Mouse (Mus musculus): Measurements from ENCODE around the gene Cdipt. TPM values are rescaled to one million over a fixed set of nuclear protein-coding genes. Genes with fewer than 3 reads are reported as not detected.

The Cdipt gene
- polyA plus RNA-seq, 1 experiment, result 237 TPM

DNA sequence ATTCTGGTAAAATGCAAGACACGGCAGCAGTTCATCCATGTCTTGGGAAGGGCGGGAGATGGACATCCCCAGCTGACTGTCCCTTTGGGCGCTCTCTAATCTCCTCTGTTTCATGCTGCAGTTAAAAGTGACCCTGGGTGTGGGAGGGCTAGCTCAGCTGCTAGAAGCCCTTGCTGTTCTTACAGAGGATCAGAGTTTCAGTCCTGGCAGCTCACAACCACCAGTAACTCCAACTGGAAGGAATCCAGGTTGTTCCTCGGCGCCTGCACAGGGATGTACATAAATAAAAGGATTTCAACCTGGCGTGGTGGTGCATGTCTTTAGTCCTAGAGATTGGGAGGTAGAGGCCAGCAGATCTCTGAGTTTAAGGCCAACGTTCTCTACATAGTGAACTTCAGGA is 7.4 kb downstream of the Cdipt start:
- Histone ChIP-seq H3K4me3 (ENCODE audit: insufficient read depth, low read depth, low read length) (no peak overlapping the region), H3K36me3 (ENCODE audit: control insufficient read depth, insufficient read depth, low read length) (no peaks in the 10 kb centered on the region; the same call in none of the 2 replicates), H3K27ac (ENCODE audit: insufficient read depth, low read depth, low read length) (no peak overlapping the region), H3K27me3 (replicated peaks; ENCODE audit: control insufficient read depth, insufficient read depth, low read length) (no peaks in the 10 kb centered on the region), H3K4me1 (ENCODE audit: control insufficient read depth, insufficient read depth, low read length) (no peaks in the 10 kb centered on the region; the same call in 1 of the 2 replicates)
- WGBS, result 75% methylated on average over 7 of the region's 7 CpGs
- no peak for TF ChIP-seq CTCF (conservative IDR thresholded peaks at IDR 0.05; ENCODE audit: insufficient read depth, insufficient read length, low read depth, low read length)
- no peak for TF ChIP-seq POLR2A (IDR thresholded peaks at IDR 0.05; ENCODE audit: low read depth, low read length)
- no peak for DNase-seq

DNA sequence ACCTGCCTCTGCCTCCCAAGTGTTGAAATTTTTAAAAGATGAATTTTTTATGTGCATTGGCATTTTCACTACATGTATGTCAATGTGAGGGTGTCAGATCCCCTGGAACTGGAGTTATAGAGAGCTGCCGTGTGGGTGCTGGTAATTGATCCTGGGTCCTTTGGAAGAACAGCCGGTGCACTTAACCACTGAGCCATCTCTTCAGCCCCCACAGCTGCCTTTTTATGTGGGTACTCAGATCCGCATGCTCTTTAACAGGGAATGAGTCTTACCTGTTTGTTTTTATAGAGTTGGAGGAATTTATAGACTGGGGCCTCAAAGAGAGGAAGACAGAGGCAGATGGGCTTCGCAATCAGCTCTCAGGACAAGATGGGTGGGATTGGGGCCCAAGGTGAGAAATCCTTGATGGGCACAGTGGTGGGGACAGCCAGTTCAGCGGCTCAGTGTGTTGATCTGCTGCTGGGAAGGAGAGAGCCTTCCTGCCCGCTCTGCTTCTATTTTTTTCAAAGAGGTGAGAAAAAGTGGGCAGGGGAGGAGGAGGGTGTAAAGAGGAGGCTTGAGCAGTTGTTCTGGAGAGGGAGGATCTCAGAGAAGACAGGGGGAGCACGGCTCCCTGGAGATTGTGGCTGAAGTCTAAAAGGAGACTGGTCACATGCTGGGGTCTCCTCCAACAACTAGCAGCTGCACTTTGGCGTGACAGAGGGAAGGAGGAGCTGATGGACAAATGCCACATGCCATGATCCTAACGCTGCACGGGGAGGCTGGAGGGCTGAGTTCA is 9.1 kb downstream of the Cdipt start:
- Histone ChIP-seq H3K27ac (ENCODE audit: insufficient read depth, low read depth, low read length) (no peak overlapping the region), H3K4me1 (ENCODE audit: control insufficient read depth, insufficient read depth, low read length) (no peaks in the 10 kb centered on the region; the same call in 1 of the 2 replicates), H3K36me3 (ENCODE audit: control insufficient read depth, insufficient read depth, low read length) (no peaks in the 10 kb centered on the region; the same call in none of the 2 replicates), H3K27me3 (replicated peaks; ENCODE audit: control insufficient read depth, insufficient read depth, low read length) (no peaks in the 10 kb centered on the region), H3K4me3 (ENCODE audit: insufficient read depth, low read depth, low read length) (no peak overlapping the region)
- 56% methylated on average over 10 of the region's 10 CpGs for WGBS
- no peak for DNase-seq
- TF ChIP-seq CTCF (conservative IDR thresholded peaks at IDR 0.05; ENCODE audit: insufficient read depth, insufficient read length, low read depth, low read length) (no peak), POLR2A (IDR thresholded peaks at IDR 0.05; ENCODE audit: low read depth, low read length) (no peak)

DNA sequence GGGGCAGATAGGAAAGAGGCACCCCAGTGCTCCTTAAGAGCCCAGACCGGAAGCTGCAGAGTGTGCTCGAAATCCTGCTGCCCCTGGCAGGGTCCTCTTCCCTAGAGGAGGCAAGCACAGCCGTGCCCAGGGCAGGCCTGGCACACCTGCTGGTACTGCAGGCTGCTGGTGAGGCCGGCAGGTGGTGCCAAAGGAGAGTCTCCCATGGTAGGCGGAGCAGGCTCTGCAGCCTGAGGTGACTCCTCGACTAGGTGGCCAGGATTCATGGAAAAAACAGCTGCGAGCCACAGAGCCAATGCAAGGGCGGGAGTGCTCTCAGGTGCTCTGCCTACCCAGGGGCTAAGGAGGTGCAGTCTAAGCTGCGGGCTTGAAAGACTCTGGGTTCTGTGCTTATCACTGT is 10.6 kb downstream of the Cdipt start:
- 28% methylated on average over 9 of the region's 9 CpGs for WGBS
- Histone ChIP-seq H3K27ac (ENCODE audit: insufficient read depth, low read depth, low read length) (no peak overlapping the region), H3K27me3 (replicated peaks; ENCODE audit: control insufficient read depth, insufficient read depth, low read length) (no peaks in the 10 kb centered on the region), H3K36me3 (ENCODE audit: control insufficient read depth, insufficient read depth, low read length) (no peaks in the 10 kb centered on the region; the same call in 1 of the 2 replicates), H3K4me3 (ENCODE audit: insufficient read depth, low read depth, low read length) (no peak overlapping the region), H3K4me1 (ENCODE audit: control insufficient read depth, insufficient read depth, low read length) (no peaks in the 10 kb centered on the region; the same call in 1 of the 2 replicates)
- peak; percentile 80 for DNase-seq
- TF ChIP-seq CTCF (conservative IDR thresholded peaks at IDR 0.05; ENCODE audit: insufficient read depth, insufficient read length, low read depth, low read length), result peak; percentile 78
- no peak for TF ChIP-seq POLR2A (IDR thresholded peaks at IDR 0.05; ENCODE audit: low read depth, low read length)

DNA sequence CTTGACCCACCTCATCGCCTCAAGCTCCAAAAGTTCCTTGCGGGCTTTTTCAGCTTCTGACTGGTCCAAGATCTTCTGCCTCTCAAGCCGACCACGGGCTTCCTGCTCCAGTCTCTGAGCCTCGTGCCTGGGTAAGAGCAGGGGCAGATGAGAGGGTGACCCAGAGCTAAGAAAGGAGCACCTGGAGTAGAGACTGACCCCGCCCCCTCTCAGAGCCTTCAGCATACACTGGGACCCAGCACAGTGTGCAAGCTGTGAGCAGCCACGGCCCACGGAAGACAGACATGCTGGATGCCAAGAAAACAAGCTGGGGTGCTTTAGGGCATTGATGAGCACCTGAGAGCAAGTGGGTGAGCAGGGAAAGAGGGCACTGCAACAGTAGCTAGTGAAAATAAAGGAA is 13.1 kb downstream of the Cdipt start:
- Histone ChIP-seq H3K4me3 (ENCODE audit: insufficient read depth, low read depth, low read length) (no peak overlapping the region), H3K36me3 (ENCODE audit: control insufficient read depth, insufficient read depth, low read length) (no peaks in the 10 kb centered on the region; the same call in 1 of the 2 replicates), H3K4me1 (ENCODE audit: control insufficient read depth, insufficient read depth, low read length) (no peaks in the 10 kb centered on the region), H3K27me3 (replicated peaks; ENCODE audit: control insufficient read depth, insufficient read depth, low read length) (no peaks in the 10 kb centered on the region), H3K27ac (ENCODE audit: insufficient read depth, low read depth, low read length) (no peak overlapping the region)
- no peak for TF ChIP-seq CTCF (conservative IDR thresholded peaks at IDR 0.05; ENCODE audit: insufficient read depth, insufficient read length, low read depth, low read length)
- TF ChIP-seq POLR2A (IDR thresholded peaks at IDR 0.05; ENCODE audit: low read depth, low read length), result no peak
- no peak for DNase-seq
- WGBS, result 77% methylated on average over 8 of the region's 8 CpGs

DNA sequence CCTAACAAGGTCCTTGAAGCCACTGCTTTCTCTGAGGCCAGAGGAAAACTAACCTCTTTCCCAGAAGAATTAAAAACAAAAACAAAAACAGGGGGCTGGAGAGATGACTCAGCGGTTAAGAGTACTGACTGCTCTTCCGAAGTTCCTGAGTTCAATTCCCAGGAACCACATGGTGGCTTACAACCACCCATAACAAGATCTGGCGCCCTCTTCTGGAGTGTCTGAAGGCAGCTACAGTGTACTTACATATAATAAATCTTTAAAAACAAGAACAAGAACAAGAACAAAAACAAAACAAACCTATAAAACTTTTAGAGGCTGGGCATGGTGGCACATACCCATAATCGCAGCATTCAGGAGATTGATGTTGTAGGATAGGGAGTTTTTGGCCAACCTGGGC is 20.7 kb downstream of the Cdipt start:
- WGBS, result 88% methylated on average over 4 of the region's 4 CpGs
- Histone ChIP-seq H3K36me3 (ENCODE audit: control insufficient read depth, insufficient read depth, low read length) (no peaks in the 10 kb centered on the region), H3K27ac (ENCODE audit: insufficient read depth, low read depth, low read length) (no peak overlapping the region), H3K27me3 (replicated peaks; ENCODE audit: control insufficient read depth, insufficient read depth, low read length) (no peaks in the 10 kb centered on the region), H3K4me1 (ENCODE audit: control insufficient read depth, insufficient read depth, low read length) (no peaks in the 10 kb centered on the region), H3K4me3 (ENCODE audit: insufficient read depth, low read depth, low read length) (no peak overlapping the region)
- no peak for DNase-seq
- TF ChIP-seq POLR2A (IDR thresholded peaks at IDR 0.05; ENCODE audit: low read depth, low read length) (no peak), CTCF (conservative IDR thresholded peaks at IDR 0.05; ENCODE audit: insufficient read depth, insufficient read length, low read depth, low read length) (no peak)

DNA sequence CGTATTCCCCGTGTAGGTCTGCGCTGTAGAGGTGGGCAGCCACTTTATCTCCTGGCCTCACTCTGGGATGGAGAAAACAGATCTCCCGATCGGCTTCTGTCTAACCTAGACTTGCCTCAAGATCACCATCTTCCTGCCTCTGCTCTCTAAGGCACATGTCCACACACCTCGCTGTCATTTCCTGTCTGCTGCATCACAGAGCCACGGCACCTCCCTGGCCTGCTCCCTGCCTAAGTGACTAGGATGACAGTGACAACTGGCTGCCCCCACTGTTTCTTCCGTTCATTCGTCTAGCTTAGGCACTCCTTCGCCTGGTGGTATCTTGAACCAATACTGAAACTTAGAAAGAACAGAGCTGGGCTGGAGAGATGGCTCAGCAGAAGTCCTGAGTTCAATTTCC is 23.9 kb downstream of the Cdipt start:
- Histone ChIP-seq H3K27ac (ENCODE audit: insufficient read depth, low read depth, low read length) (no peak overlapping the region), H3K27me3 (replicated peaks; ENCODE audit: control insufficient read depth, insufficient read depth, low read length) (no peaks in the 10 kb centered on the region), H3K36me3 (ENCODE audit: control insufficient read depth, insufficient read depth, low read length) (no peaks in the 10 kb centered on the region), H3K4me1 (ENCODE audit: control insufficient read depth, insufficient read depth, low read length) (0 out of 2 replicates have a peak, but pooled peaks cover 3% of the 10 kb centered on the region), H3K4me3 (ENCODE audit: insufficient read depth, low read depth, low read length) (no peak overlapping the region)
- WGBS, result 80% methylated on average over 10 of the region's 10 CpGs
- TF ChIP-seq CTCF (conservative IDR thresholded peaks at IDR 0.05; ENCODE audit: insufficient read depth, insufficient read length, low read depth, low read length), result no peak
- TF ChIP-seq POLR2A (IDR thresholded peaks at IDR 0.05; ENCODE audit: low read depth, low read length), result no peak
- DNase-seq, result no peak

DNA sequence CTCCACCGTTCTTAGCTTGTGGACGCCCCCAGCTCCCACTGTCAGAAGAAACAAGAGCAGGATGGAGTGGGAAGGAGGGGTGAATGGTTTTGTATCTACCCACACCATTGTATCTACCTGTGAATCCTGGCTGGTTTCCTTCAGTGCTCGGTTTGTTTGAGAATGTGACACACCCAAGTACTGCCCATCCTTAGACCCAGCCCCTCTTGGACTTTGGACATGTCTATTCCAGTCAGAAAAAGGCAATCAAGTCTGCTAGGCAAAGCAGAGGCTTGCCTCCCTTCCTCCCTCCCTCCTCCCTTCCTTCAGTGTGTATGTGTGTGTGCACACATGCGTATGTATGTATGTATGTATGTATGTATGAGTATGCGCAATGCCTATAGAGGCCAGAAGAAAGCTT is 27.9 kb downstream of the Cdipt start:
- no peaks in the 10 kb centered on the region for H3K36me3 ChIP-seq (ENCODE audit: control insufficient read depth, insufficient read depth, low read length)
- no peak overlapping the region for H3K4me3 ChIP-seq (ENCODE audit: insufficient read depth, low read depth, low read length)
- TF ChIP-seq CTCF (conservative IDR thresholded peaks at IDR 0.05; ENCODE audit: insufficient read depth, insufficient read length, low read depth, low read length), result no peak
- no peak for TF ChIP-seq POLR2A (IDR thresholded peaks at IDR 0.05; ENCODE audit: low read depth, low read length)
- no peaks in the 10 kb centered on the region for H3K27me3 ChIP-seq (replicated peaks; ENCODE audit: control insufficient read depth, insufficient read depth, low read length)
- H3K27ac ChIP-seq (ENCODE audit: insufficient read depth, low read depth, low read length), result no peak overlapping the region
- 80% methylated on average over 5 of the region's 5 CpGs for WGBS
- DNase-seq, result peak; percentile 46
- 0 out of 2 replicates have a peak, but pooled peaks cover 6% of the 10 kb centered on the region for H3K4me1 ChIP-seq (ENCODE audit: control insufficient read depth, insufficient read depth, low read length)

All from kidney, adult 2 months (tissue).